Mouse (Mus musculus): ENCODE measurements at regions not wholly inside any gene's neighbourhood (a gene's known extent, or its start where the extent isn't known, plus 50 kb on each side); places are given as distances from the start of the nearest gene placed in this dataset.

GRCm38 (mm10) chr17:87563375-87563774, 72.4 kb upstream of the Epcam start:
- Histone ChIP-seq H3K4me1 (ENCODE audit: control insufficient read depth, insufficient read depth, insufficient read length, low read length) (0 out of 2 replicates have a peak, but pooled peaks cover 2% of the 10 kb centered on the region), H3K4me3 (ENCODE audit: insufficient read depth, low read depth, low read length) (no peak overlapping the region), H3K27ac (replicated peaks; ENCODE audit: low read depth, low read length) (no peak overlapping the region)

- 0 out of 2 replicates have a peak, but pooled peaks cover 2% of the 10 kb centered on the region for H3K4me1 ChIP-seq (ENCODE audit: control insufficient read depth, insufficient read depth, insufficient read length, low read length)
Measured at GRCm38 (mm10) chr17:87565631-87566030, 70.1 kb upstream of the Epcam start.

GRCm38 (mm10) chr17:87566296-87566695, 69.5 kb upstream of the Epcam start:
- Histone ChIP-seq H3K4me1 (ENCODE audit: control insufficient read depth, insufficient read depth, insufficient read length, low read length) (0 out of 2 replicates have a peak, but pooled peaks cover 2% of the 10 kb centered on the region), H3K27ac (replicated peaks; ENCODE audit: low read depth, low read length) (no peak overlapping the region), H3K4me3 (ENCODE audit: insufficient read depth, low read depth, low read length) (no peak overlapping the region)

More at GRCm38 (mm10) chr17:87565631-87566030, 70.1 kb upstream of the Epcam start:
- H3K4me3 ChIP-seq (ENCODE audit: insufficient read depth, low read depth, low read length): no peak overlapping the region
- H3K27ac ChIP-seq (replicated peaks; ENCODE audit: low read depth, low read length): no peak overlapping the region

- H3K27ac ChIP-seq (replicated peaks; ENCODE audit: low read depth, low read length): no peak overlapping the region
- no peak overlapping the region for H3K4me3 ChIP-seq (ENCODE audit: insufficient read depth, low read depth, low read length)
- 0 out of 2 replicates have a peak, but pooled peaks cover 2% of the 10 kb centered on the region for H3K4me1 ChIP-seq (ENCODE audit: control insufficient read depth, insufficient read depth, insufficient read length, low read length)
Measured at GRCm38 (mm10) chr17:87566996-87567395, 68.8 kb upstream of the Epcam start.

GRCm38 (mm10) chr17:87567475-87567874, 68.3 kb upstream of the Epcam start:
- Histone ChIP-seq H3K27ac (replicated peaks; ENCODE audit: low read depth, low read length) (no peak overlapping the region), H3K4me3 (ENCODE audit: insufficient read depth, low read depth, low read length) (no peak overlapping the region), H3K4me1 (ENCODE audit: control insufficient read depth, insufficient read depth, insufficient read length, low read length) (0 out of 2 replicates have a peak, but pooled peaks cover 2% of the 10 kb centered on the region)

- Histone ChIP-seq H3K27ac (replicated peaks; ENCODE audit: low read depth, low read length) (no peak overlapping the region), H3K4me1 (ENCODE audit: control insufficient read depth, insufficient read depth, insufficient read length, low read length) (no peaks in the 10 kb centered on the region), H3K4me3 (ENCODE audit: insufficient read depth, low read depth, low read length) (no peak overlapping the region)
Measured at GRCm38 (mm10) chr17:87569981-87570380, 65.8 kb upstream of the Epcam start.

GRCm38 (mm10) chr17:87570676-87571344, 65.0 kb upstream of the Epcam start:
- no peaks in the 10 kb centered on the region for H3K4me1 ChIP-seq (ENCODE audit: control insufficient read depth, insufficient read depth, insufficient read length, low read length)
- H3K27ac ChIP-seq (replicated peaks; ENCODE audit: low read depth, low read length): no peak overlapping the region
- no peak overlapping the region for H3K4me3 ChIP-seq (ENCODE audit: insufficient read depth, low read depth, low read length)

GRCm38 (mm10) chr17:87571345-87571932, 64.3 kb upstream of the Epcam start:
- no peak overlapping the region for H3K4me3 ChIP-seq (ENCODE audit: insufficient read depth, low read depth, low read length)
- no peak overlapping the region for H3K27ac ChIP-seq (replicated peaks; ENCODE audit: low read depth, low read length)
- no peaks in the 10 kb centered on the region for H3K4me1 ChIP-seq (ENCODE audit: control insufficient read depth, insufficient read depth, insufficient read length, low read length)

GRCm38 (mm10) chr17:87583575-87583974, 52.2 kb upstream of the Epcam start:
- H3K27ac ChIP-seq (replicated peaks; ENCODE audit: low read depth, low read length): no peak overlapping the region
- no peaks in the 10 kb centered on the region for H3K4me1 ChIP-seq (ENCODE audit: control insufficient read depth, insufficient read depth, insufficient read length, low read length)
- no peak overlapping the region for H3K4me3 ChIP-seq (ENCODE audit: insufficient read depth, low read depth, low read length)

- H3K27ac ChIP-seq (replicated peaks; ENCODE audit: low read depth, low read length): no peak overlapping the region
- no peak overlapping the region for H3K4me3 ChIP-seq (ENCODE audit: insufficient read depth, low read depth, low read length)
- H3K4me1 ChIP-seq (ENCODE audit: control insufficient read depth, insufficient read depth, insufficient read length, low read length): no peaks in the 10 kb centered on the region
Measured at GRCm38 (mm10) chr17:87585355-87585754, 50.4 kb upstream of the Epcam start.

Measured in brown adipose tissue, adult 24 weeks (tissue).